Mouse (Mus musculus) kidney, adult 2 months (tissue): Measurements from ENCODE around the gene Tc2n.
A peak's percentile ranks its signal among the peaks of the same experiment; 100 is the strongest.

Experiments
- CTCF ChIP-seq: fragments of 200-500 bp; conservative IDR thresholded peaks from 2 replicates; pipeline ENCODE4 v1.5.1; 2011; ENCODE audit warnings: low read depth, mild to moderate bottlenecking, control low read depth, low read length, moderate library complexity, mixed read lengths; ENCODE audit not compliant: insufficient read depth, insufficient read length
- POLR2A ChIP-seq: fragments of 200-500 bp; IDR thresholded peaks from one replicate; pipeline ENCODE4 v1.6.1; 2011; ENCODE audit warnings: low read depth, low read length, control low read depth

DNA sequence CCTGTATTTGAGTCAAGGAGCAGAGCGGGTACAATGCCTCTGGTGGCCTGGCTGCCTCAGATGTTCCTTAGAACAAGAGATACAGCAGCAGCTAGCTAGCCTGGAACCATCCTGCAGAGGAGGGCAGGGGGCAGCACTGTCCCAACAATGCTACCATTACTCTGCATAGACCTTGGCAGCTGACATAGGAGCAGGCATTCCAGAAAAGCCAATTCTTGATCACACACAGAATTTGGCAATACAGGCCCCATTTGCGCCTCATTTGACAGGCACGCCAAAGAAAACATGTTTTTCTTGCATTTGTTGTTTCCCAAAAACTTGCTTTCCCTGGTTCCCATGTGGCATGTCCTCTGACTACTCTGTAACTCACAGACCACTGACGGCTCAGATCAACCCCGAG lies 43.7 kb upstream of the Tc2n start:
- TF ChIP-seq POLR2A, result no peak
- TF ChIP-seq CTCF, result peak; percentile 24; the same call in 1 of the 2 replicates
